Mouse (Mus musculus): ENCODE results near the gene Tek. TPM values are rescaled to one million over a fixed set of nuclear protein-coding genes. Genes with fewer than 3 reads are reported as not detected.
"Not testable (repeated sequence)": the region's sequence is repeated elsewhere in the genome, so short reads cannot be mapped to it uniquely, and the experiment has no call there.

Gene Tek
- polyA plus RNA-seq (2014; fragmentation: Nextera tagmentation; extraction: Ambion mirVana) = 56.1 and 70.5 TPM in 2 replicates

DNA sequence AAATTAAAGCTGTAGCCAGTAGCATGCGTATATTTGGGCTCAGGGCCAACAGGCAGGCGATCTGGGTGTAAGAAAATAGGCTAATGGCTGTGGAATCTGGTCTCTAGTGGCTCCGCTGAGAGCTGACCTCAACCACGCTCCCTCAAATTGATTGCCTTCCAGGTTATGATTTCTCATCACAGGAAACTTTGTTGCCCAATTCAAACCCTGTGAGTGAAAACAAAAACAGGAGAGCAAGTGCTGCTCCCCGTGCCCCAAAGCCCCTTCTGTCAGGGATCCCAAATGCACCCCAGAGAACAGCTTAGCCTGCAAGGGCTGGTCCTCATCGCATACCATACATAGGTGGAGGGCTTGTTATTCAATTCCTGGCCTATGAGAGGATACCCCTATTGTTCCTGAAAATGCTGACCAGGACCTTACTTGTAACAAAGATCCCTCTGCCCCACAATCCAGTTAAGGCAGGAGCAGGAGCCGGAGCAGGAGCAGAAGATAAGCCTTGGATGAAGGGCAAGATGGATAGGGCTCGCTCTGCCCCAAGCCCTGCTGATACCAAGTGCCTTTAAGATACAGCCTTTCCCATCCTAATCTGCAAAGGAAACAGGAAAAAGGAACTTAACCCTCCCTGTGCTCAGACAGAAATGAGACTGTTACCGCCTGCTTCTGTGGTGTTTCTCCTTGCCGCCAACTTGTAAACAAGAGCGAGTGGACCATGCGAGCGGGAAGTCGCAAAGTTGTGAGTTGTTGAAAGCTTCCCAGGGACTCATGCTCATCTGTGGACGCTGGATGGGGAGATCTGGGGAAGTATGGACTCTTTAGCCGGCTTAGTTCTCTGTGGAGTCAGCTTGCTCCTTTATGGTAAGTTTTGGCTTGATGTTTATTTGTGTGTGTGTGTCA lies at the start of gene Tek:
Tek (plus strand) TSS at position 452 of the 894 bp plus-strand sequence.
- WGBS (ENCODE audit: insufficient replicate concordance) = 26% methylated on average over 16 of the region's 16 CpGs
- no peaks in the 10 kb centered on the region for H3K27me3 ChIP-seq (ENCODE audit: control insufficient read depth, insufficient read depth, low read length)
- peak within 1 kb of the TSS; percentile 37 for H3K4me3 ChIP-seq (ENCODE audit: low read depth, low read length)
- ATAC-seq (replicated peaks; ENCODE audit: insufficient number of reproducible peaks, low FRiP score, low TSS enrichment) = peak; percentile 73
- H3K4me1 ChIP-seq (ENCODE audit: control insufficient read depth, insufficient read depth, low read length) = peaks cover 11% of the 10 kb centered on the region
- H3K36me3 ChIP-seq (ENCODE audit: control insufficient read depth, insufficient read depth, low read length) = no peaks in the 10 kb centered on the region
- no peaks in the 10 kb centered on the region for H3K9me3 ChIP-seq (replicated peaks; ENCODE audit: control insufficient read depth, low read length)
- H3K27ac ChIP-seq (ENCODE audit: low read depth, low read length) = peak within 1 kb of the TSS; percentile 71
- H3K9ac ChIP-seq (ENCODE audit: low read depth, low read length) = peak within 1 kb of the TSS; percentile 71
- H3K4me2 ChIP-seq = peak within 1 kb of the TSS; percentile 52

DNA sequence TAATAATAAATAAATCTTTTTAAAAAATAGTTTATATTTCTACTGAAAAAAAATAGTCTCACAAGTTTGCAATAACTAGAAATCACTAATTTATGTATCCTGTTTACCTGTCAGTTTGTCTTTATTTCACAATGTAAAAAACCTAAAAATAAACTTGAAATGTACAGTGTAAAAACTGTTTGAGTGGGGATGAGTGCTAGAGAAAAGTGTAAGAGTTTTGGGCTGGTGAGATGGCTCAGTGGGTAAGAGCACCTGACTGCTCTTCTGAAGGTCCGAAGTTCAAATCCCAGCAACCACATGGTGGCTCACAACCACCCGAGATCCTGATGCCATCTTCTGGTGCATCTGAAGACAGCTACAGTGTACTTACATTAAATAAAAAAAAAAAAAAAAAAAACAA lies 49.3 kb upstream of the Tek start:
- H3K4me1 ChIP-seq (ENCODE audit: control insufficient read depth, insufficient read depth, low read length); H3K9ac ChIP-seq (ENCODE audit: low read depth, low read length); H3K27ac ChIP-seq (ENCODE audit: low read depth, low read length); H3K9me3 ChIP-seq (replicated peaks; ENCODE audit: control insufficient read depth, low read length); H3K4me3 ChIP-seq (ENCODE audit: low read depth, low read length); ATAC-seq (replicated peaks; ENCODE audit: insufficient number of reproducible peaks, low FRiP score, low TSS enrichment); H3K36me3 ChIP-seq (ENCODE audit: control insufficient read depth, insufficient read depth, low read length); H3K4me2 ChIP-seq; H3K27me3 ChIP-seq (ENCODE audit: control insufficient read depth, insufficient read depth, low read length): not testable (repeated sequence)
- 69% methylated on average over 2 of the region's 2 CpGs for WGBS (ENCODE audit: insufficient replicate concordance)

GRCm38 (mm10) chr4:94691078-94691477 lies 48.0 kb upstream of the Tek start:
- no peak overlapping the region for H3K4me3 ChIP-seq (ENCODE audit: low read depth, low read length)
- 58% methylated on average over 4 of the region's 4 CpGs for whole genome bisulfite sequencing (ENCODE audit: insufficient replicate concordance)
- H3K27ac ChIP-seq (ENCODE audit: low read depth, low read length) = no peak overlapping the region
- no peak overlapping the region for H3K9ac ChIP-seq (ENCODE audit: low read depth, low read length)
- no peak overlapping the region for H3K4me2 ChIP-seq
- H3K4me1 ChIP-seq (ENCODE audit: control insufficient read depth, insufficient read depth, low read length) = no peaks in the 10 kb centered on the region
- H3K9me3 ChIP-seq (replicated peaks; ENCODE audit: control insufficient read depth, low read length) = no peaks in the 10 kb centered on the region
- no peaks in the 10 kb centered on the region for H3K36me3 ChIP-seq (ENCODE audit: control insufficient read depth, insufficient read depth, low read length)
- no peak for ATAC-seq (replicated peaks; ENCODE audit: insufficient number of reproducible peaks, low FRiP score, low TSS enrichment)
- no peaks in the 10 kb centered on the region for H3K27me3 ChIP-seq (ENCODE audit: control insufficient read depth, insufficient read depth, low read length)

DNA sequence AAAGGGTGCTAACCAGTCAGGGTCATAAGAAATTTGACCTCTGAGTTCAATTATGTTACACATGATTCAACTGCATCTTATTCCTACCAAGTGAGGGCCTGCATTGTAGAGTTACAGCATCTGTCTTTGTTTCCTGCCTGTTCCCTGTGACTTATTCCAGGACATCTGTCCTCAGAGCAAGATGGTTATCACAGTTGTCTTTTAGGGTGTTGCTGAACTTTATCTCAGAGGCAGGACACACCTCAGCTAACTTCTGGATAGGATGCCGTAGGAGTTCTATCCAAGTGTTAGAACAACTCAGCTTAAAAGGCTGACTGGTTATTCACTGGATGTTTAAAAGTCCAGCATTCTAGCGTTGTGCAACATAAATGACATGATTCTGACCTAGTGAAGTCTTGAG lies 46.9 kb upstream of the Tek start:
- Histone ChIP-seq H3K9me3 (replicated peaks; ENCODE audit: control insufficient read depth, low read length) (no peaks in the 10 kb centered on the region), H3K27ac (ENCODE audit: low read depth, low read length) (no peak overlapping the region), H3K4me3 (ENCODE audit: low read depth, low read length) (no peak overlapping the region), H3K4me1 (ENCODE audit: control insufficient read depth, insufficient read depth, low read length) (no peaks in the 10 kb centered on the region), H3K27me3 (ENCODE audit: control insufficient read depth, insufficient read depth, low read length) (no peaks in the 10 kb centered on the region), H3K4me2 (no peak overlapping the region), H3K9ac (ENCODE audit: low read depth, low read length) (no peak overlapping the region), H3K36me3 (ENCODE audit: control insufficient read depth, insufficient read depth, low read length) (no peaks in the 10 kb centered on the region)
- ATAC-seq (replicated peaks; ENCODE audit: insufficient number of reproducible peaks, low FRiP score, low TSS enrichment) = no peak
- WGBS (ENCODE audit: insufficient replicate concordance) = 56% methylated on average over 2 of the region's 2 CpGs

DNA sequence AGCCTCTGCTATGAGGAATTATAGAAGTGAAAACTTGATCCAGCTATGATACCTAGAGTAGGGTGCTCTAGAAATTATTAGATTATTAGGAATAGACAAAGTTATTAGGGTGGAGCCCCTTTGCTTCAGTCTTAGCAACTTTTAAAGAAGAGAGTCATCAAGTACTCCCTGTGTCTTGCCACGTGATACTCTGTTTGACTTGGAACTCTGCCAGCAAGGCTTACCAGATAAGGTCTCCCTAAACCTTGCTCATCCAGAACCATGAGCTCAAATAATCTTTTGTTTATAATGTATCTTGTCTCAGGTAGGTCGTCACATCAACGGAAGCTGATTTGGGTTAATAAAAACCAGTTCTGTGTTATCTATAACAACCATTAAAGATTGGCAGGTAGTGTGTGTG lies 42.7 kb upstream of the Tek start:
- WGBS (ENCODE audit: insufficient replicate concordance) = 49% methylated on average over 3 of the region's 3 CpGs
- Histone ChIP-seq H3K27me3 (ENCODE audit: control insufficient read depth, insufficient read depth, low read length) (no peaks in the 10 kb centered on the region), H3K9ac (ENCODE audit: low read depth, low read length) (no peak overlapping the region), H3K36me3 (ENCODE audit: control insufficient read depth, insufficient read depth, low read length) (no peaks in the 10 kb centered on the region), H3K4me3 (ENCODE audit: low read depth, low read length) (no peak overlapping the region), H3K4me1 (ENCODE audit: control insufficient read depth, insufficient read depth, low read length) (no peaks in the 10 kb centered on the region), H3K4me2 (no peak overlapping the region), H3K9me3 (replicated peaks; ENCODE audit: control insufficient read depth, low read length) (no peaks in the 10 kb centered on the region), H3K27ac (ENCODE audit: low read depth, low read length) (no peak overlapping the region)
- ATAC-seq (replicated peaks; ENCODE audit: insufficient number of reproducible peaks, low FRiP score, low TSS enrichment) = no peak

DNA sequence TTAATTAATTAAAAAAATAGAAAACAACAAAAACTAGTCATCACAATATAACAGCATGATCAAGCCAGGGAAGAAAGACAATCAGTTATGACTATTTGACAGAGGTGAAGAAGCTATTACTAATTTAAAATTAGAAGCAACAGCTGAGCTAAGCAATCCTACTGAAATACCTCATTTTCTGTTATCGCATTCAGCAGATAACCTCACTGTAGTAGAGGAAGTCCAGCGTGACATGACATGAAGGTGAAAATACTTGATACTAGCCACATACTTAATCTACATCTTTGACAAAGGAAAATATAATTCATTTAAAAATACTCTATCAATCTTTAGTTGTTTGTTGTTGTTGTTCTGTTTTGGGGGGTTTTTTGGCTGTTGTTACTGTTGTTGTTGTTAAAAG lies 28.1 kb upstream of the Tek start:
- no peak overlapping the region for H3K4me3 ChIP-seq (ENCODE audit: low read depth, low read length)
- H3K27ac ChIP-seq (ENCODE audit: low read depth, low read length) = no peak overlapping the region
- no peak for ATAC-seq (replicated peaks; ENCODE audit: insufficient number of reproducible peaks, low FRiP score, low TSS enrichment)
- no peaks in the 10 kb centered on the region for H3K9me3 ChIP-seq (replicated peaks; ENCODE audit: control insufficient read depth, low read length)
- peaks cover 5% of the 10 kb centered on the region; the same call in 1 of the 2 replicates for H3K4me1 ChIP-seq (ENCODE audit: control insufficient read depth, insufficient read depth, low read length)
- H3K36me3 ChIP-seq (ENCODE audit: control insufficient read depth, insufficient read depth, low read length) = no peaks in the 10 kb centered on the region
- H3K27me3 ChIP-seq (ENCODE audit: control insufficient read depth, insufficient read depth, low read length) = no peaks in the 10 kb centered on the region
- H3K4me2 ChIP-seq = no peak overlapping the region
- no peak overlapping the region for H3K9ac ChIP-seq (ENCODE audit: low read depth, low read length)
- 58% methylated on average over 2 of the region's 2 CpGs for WGBS (ENCODE audit: insufficient replicate concordance)

- H3K4me3 ChIP-seq (ENCODE audit: low read depth, low read length) = no peak overlapping the region
- no peak overlapping the region for H3K27ac ChIP-seq (ENCODE audit: low read depth, low read length)
- peaks cover 5% of the 10 kb centered on the region; the same call in 1 of the 2 replicates for H3K4me1 ChIP-seq (ENCODE audit: control insufficient read depth, insufficient read depth, low read length)
- H3K9ac ChIP-seq (ENCODE audit: low read depth, low read length) = no peak overlapping the region
- no peaks in the 10 kb centered on the region for H3K9me3 ChIP-seq (replicated peaks; ENCODE audit: control insufficient read depth, low read length)
- H3K27me3 ChIP-seq (ENCODE audit: control insufficient read depth, insufficient read depth, low read length) = no peaks in the 10 kb centered on the region
- WGBS (ENCODE audit: insufficient replicate concordance) = 52% methylated on average over 4 of the region's 4 CpGs
- H3K4me2 ChIP-seq = no peak overlapping the region
- ATAC-seq (replicated peaks; ENCODE audit: insufficient number of reproducible peaks, low FRiP score, low TSS enrichment) = no peak
- H3K36me3 ChIP-seq (ENCODE audit: control insufficient read depth, insufficient read depth, low read length) = no peaks in the 10 kb centered on the region
Measured at GRCm38 (mm10) chr4:94711426-94711825, 27.7 kb upstream of the Tek start.

DNA sequence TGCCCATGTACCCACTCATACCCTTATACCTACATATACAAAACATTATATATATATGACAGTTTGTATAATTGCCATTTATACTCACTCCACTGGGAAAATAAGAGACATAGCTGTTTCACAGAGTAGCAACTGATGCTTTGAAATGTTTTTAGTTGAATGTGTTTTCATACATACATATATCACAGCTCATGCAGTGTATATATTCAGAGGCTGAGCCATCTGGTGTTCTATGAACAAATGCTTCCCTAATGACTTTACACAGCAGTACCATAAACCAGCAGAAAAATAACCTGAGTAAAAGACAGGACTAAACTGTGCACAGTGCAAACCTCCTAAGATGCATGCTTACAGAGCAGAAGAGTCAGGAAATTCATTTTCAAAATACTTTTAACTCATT lies 25.3 kb upstream of the Tek start:
- no peaks in the 10 kb centered on the region for H3K9me3 ChIP-seq (replicated peaks; ENCODE audit: control insufficient read depth, low read length)
- no peak overlapping the region for H3K4me2 ChIP-seq
- no peak for ATAC-seq (replicated peaks; ENCODE audit: insufficient number of reproducible peaks, low FRiP score, low TSS enrichment)
- H3K9ac ChIP-seq (ENCODE audit: low read depth, low read length) = no peak overlapping the region
- H3K36me3 ChIP-seq (ENCODE audit: control insufficient read depth, insufficient read depth, low read length) = no peaks in the 10 kb centered on the region
- no peaks in the 10 kb centered on the region for H3K27me3 ChIP-seq (ENCODE audit: control insufficient read depth, insufficient read depth, low read length)
- no peak overlapping the region for H3K4me3 ChIP-seq (ENCODE audit: low read depth, low read length)
- H3K4me1 ChIP-seq (ENCODE audit: control insufficient read depth, insufficient read depth, low read length) = peaks cover 5% of the 10 kb centered on the region; the same call in 1 of the 2 replicates
- H3K27ac ChIP-seq (ENCODE audit: low read depth, low read length) = no peak overlapping the region

DNA sequence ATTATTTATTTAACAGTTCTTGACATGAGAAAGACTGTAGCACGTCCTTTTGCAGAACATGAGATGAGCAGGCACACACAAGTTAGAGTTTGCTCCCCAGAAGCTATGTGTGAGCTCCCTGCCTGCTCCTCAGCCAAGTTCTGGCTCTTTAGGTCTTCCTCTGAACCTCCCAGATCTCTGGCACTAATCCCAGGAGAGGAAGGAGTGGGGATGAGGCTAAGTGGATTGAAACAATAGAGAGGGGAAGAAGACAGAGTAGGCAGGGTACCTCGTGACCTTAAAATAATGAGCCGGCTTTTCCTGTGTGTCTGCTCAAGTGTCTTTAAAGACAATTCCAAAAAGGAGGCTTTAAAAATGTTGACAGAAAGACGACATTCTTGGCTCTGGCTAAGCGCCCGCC lies 23.9 kb upstream of the Tek start:
- H3K27me3 ChIP-seq (ENCODE audit: control insufficient read depth, insufficient read depth, low read length) = no peaks in the 10 kb centered on the region
- no peak overlapping the region; the same call in 1 of the 2 replicates for H3K4me2 ChIP-seq
- H3K27ac ChIP-seq (ENCODE audit: low read depth, low read length) = peak overlapping the region; percentile 17; the same call in 1 of the 2 replicates
- H3K9ac ChIP-seq (ENCODE audit: low read depth, low read length) = no peak overlapping the region
- H3K36me3 ChIP-seq (ENCODE audit: control insufficient read depth, insufficient read depth, low read length) = no peaks in the 10 kb centered on the region
- H3K4me3 ChIP-seq (ENCODE audit: low read depth, low read length) = no peak overlapping the region
- WGBS (ENCODE audit: insufficient replicate concordance) = 36% methylated on average over 6 of the region's 6 CpGs
- ATAC-seq (replicated peaks; ENCODE audit: insufficient number of reproducible peaks, low FRiP score, low TSS enrichment) = no peak
- no peaks in the 10 kb centered on the region for H3K9me3 ChIP-seq (replicated peaks; ENCODE audit: control insufficient read depth, low read length)
- H3K4me1 ChIP-seq (ENCODE audit: control insufficient read depth, insufficient read depth, low read length) = peaks cover 5% of the 10 kb centered on the region; the same call in 1 of the 2 replicates

All from heart, embryonic 11.5 days (tissue).